Mouse (Mus musculus) layer of hippocampus, adult 18-20 months (tissue): Measurements from ENCODE around the gene Ttc21b. TPM values are rescaled to one million over a fixed set of nuclear protein-coding genes. Genes with fewer than 3 reads are reported as not detected.
"Not testable (repeated sequence)": the region's sequence is repeated elsewhere in the genome, so short reads cannot be mapped to it uniquely, and the experiment has no call there.

ENCODE experiments used
- DNase-seq, 2 experiments: peaks; one replicate each; pipeline ENCODE4 v3.0.0; 2022; ENCODE audit warnings: low spot score in 2 of 2
- long read RNA-seq: library from polyadenylated mRNA; stranded (forward); transcript quantifications from one replicate; pipeline ENCODE4 v2.0.0, GENCODE M21; 2021
- total RNA-seq, 2 experiments: library from RNA; stranded (reverse); gene quantifications; 2 replicates each; pipeline ENCODE4 v1.2.3; 2021

Ttc21b gene
- total RNA-seq, result 10 to 100 TPM; 10.9 to 12.0 TPM
- long read RNA-seq, full-length matches to known transcripts, result 1 of 3 reads
- long read RNA-seq, partial matches to known transcripts, result 2 of 3 reads
- long read RNA-seq, other reads (novel, unspliced or antisense), result 0 of 3 reads

DNA sequence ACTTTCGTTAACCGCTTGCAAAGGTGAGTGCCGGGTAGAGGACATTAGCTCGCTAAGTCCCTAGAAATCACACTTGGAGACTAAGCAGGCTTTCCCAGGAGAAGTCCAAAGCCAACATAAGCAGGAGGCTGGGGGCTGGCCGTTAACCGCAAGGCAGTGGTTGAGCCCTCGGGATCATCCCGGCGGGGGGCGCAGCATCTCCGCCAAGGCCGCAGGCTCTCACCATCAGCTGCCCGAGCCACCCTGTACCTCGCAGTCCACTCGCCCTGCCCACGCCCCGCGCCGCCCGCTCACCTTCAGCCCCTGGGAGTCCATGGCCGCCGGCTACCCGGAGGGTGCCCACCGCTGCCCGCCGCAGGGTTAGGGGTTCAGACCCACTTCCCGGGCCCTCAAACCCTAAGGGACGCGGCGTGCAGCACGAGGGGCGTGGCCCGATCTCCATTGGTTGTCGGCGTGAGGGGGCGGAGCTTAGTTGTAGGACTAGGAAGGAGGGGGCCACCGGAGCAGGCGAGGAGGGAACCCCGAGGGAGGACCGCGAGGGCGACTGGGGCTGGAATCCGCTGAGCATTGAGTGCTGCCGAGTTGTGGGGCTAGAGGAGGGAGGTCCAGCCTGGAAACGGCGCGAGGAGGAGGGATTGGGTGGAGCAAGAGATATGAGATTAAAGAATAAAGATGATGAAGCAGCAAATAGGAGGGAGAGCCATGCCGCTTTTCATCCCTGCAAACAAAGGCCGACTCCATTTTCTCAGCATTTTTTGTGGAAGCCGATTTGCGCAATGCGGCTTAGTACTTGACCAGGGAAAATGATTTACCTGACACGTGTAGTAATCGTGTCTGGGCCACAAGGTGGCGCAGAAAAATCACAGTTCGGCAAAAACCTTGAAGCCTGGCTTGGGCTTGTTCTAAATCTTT is at the start of gene Ttc21b:
Gene Ttc21b, minus strand, starts transcription at position 398 of the 912 bp plus-strand sequence.
- DNase-seq, result peak; percentile 96 to 98

DNA sequence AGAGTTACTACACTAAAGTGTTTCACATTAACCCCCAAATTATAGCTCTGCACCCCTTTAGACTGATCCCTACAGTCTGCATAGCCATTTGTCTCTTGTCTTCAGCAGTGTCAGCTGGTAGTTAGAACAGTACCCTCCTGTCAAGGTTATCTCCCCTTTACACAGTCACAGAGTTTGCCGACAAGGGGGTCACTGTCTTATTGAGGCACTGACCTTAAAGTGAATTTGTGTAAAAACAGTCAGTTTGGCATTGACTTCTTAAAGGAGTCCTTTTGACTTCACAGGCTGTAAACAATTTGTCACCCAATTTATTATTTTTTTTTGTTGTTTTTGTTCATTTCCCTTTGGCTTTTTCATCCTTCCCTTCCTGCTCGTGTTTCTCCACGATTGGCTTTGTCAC is 16.1 kb upstream of the Ttc21b start:
- no peak for DNase-seq

DNA sequence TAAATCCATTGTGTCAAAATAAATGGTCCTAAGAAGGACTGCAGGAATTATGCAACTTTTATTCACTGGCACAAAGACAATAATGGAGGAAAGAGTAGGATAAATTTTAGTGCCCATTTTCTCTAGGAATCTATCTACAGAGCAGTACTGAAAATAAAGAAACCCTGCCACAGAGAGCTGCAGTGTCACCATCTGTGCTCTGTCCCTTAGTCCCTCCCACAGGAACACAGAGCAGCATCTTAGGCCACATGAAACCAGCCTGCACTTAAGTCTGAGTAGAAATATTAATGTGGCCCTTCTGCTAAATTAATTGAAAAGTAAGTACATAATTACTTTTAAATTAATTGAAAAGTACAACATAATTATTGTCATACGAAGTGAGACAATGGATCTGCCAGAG is 12.4 kb downstream of the Ttc21b start:
- no peak for DNase-seq

- DNase-seq, result no peak
Measured at GRCm38 (mm10) chr2:66240334-66240733, 16.1 kb downstream of the Ttc21b start.

GRCm38 (mm10) chr2:66238886-66239285 is 17.5 kb downstream of the Ttc21b start:
- DNase-seq, result no peak

DNA sequence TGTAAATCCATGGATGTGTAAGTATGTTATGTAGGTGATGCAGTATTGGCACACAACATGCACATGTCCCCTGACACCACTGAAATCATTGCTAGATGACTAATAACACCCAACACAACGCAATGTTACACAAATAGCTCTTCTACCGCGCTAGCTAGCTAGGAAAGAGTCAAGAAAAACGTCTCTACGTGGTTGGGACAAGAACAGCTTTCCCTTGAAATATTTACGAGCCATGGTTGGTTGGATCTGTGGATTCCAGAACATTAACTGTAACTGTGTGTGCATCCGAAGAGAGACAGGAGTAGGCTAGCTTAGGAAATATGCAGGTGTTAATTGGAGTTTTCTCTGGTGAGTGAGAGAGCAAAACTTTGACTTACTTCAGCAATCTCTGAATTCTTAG is 35.5 kb downstream of the Ttc21b start:
- DNase-seq, result no peak

DNA sequence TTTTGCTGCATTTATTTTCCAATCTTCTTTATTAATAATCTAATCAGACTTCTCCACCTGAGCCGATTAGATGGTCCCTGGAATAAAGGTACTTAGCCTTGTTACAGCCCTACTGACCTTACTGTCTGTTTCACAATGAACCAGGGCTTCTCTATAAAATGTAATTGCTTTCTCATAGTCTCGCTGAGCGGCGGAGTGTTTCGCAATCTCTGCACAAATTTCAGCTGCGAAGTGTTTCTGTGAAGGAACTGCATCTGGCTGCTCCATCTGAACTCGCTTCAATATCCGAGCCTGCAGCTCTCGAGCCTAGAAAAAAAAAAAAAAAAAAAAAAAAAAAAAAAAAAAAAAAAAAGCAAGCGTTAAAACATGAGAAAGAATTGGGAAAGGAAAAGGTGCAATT is 46.5 kb downstream of the Ttc21b start:
- peak; percentile 21 to 51 for DNase-seq

GRCm38 (mm10) chr2:66209353-66209752 is 47.1 kb downstream of the Ttc21b start:
- no peak for DNase-seq

DNA sequence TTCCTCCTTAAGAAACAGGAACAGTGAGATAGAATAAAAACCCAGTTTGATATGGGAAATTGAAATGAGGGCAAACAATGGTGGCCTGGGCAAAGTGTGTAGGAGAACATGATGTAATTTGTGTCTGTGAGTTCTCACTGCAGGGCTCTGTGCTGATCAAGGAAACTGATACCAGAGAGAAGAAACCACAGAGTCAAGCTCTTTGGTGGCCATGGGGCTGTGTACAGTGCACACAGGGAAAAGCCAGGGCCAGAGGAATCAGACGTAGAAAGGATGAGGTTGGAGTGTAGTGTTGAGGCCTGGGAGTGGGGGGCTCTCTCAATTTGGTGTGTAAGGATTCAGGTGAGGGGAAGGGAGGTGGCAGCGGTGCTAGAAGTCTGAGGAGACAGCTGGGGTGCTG is 49.6 kb downstream of the Ttc21b start:
- DNase-seq, result no peak

GRCm38 (mm10) chr2:66204218-66204617 is 52.2 kb downstream of the Ttc21b start:
- no peak for DNase-seq

- no peak for DNase-seq
Measured at GRCm38 (mm10) chr2:66200195-66200594, 56.2 kb downstream of the Ttc21b start.

DNA sequence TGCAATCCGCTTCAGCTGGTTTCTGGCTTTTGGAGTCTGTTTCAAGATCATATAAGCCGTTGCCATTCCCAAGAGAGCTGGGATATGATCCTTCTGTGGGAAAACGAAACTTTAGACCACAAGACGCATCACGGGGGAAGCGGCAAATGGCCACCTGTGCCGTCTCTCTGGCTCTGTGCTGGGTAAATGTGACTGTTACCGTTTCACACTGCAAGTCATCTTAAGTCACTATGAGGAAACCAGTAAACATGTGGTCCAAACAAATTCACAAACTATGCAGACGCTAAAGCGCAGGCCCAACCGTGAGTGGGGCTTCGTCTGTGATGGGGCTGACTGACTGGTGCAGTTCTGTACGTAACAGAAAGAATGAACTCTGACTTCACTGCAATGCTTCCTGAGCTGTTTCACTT is 64.7 kb downstream of the Ttc21b start:
- no peak for DNase-seq

DNA sequence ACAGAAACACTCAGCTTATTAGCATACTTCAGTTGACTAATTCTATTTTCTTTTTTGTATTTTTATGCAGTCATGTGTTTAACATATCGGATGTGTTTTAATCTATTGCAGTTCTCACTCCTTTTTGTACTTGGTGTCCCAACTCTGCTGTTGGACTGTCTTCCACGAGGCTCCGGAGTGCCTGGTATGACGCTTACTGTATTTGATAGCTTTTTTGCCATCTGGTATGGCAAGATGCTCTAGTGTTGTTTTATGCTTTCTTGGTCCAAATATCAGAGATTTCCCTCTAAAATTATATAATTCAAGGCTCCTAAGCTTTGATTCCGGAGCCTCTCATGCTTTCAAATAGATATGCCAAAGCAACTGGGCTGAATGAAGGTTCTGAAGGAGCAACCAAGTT is 66.3 kb downstream of the Ttc21b start:
- DNase-seq, result peak; percentile 50 to 80

- DNase-seq, result not testable (repeated sequence)
Measured at GRCm38 (mm10) chr2:66189197-66189596, 67.2 kb downstream of the Ttc21b start.

DNA sequence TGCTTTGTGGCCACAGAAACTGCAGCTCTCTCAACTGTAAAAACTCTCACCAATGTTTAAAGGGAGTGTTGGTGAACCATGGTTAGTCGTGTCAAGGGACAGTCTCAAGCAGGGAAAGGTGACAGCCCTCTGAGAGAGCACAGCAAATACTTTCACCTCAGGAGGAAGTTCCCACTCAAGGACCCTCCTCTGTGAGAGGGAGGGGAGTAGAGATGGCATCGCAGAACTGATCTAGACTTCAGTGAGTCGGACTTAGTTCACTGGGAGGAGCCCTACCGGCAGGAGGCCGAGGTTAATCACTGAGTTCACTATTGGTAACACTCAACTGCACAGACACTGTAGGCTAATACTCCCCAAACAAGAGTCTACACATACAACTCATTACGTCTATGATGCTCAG is 68.9 kb downstream of the Ttc21b start:
- no peak for DNase-seq

- peak in 1 of 2 experiments; percentile 47 for DNase-seq
Measured at GRCm38 (mm10) chr2:66184431-66185164, 71.8 kb downstream of the Ttc21b start.

- DNase-seq, result no peak
Measured at GRCm38 (mm10) chr2:66180293-66180692, 76.1 kb downstream of the Ttc21b start.

GRCm38 (mm10) chr2:66179782-66180181 is 76.6 kb downstream of the Ttc21b start:
- DNase-seq, result peak in 1 of 2 experiments; percentile 62

DNA sequence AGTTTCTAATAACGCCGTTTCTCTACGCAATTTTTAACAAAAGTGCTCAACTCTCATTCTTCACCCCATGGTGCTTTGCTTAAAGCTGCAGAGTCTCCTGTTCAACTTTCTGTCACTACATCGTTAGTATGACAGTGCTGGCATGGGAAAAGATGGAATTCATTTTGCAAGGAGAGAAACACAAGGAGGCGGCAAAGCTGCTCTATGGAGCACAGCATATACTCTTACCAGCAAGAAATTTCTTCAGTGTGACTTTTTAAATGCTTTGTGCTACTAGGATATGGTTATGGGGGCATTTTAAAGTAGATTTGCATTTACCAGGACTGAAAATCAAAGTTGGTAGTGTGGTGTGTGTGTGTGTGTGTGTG is 77.6 kb downstream of the Ttc21b start:
- no peak for DNase-seq

DNA sequence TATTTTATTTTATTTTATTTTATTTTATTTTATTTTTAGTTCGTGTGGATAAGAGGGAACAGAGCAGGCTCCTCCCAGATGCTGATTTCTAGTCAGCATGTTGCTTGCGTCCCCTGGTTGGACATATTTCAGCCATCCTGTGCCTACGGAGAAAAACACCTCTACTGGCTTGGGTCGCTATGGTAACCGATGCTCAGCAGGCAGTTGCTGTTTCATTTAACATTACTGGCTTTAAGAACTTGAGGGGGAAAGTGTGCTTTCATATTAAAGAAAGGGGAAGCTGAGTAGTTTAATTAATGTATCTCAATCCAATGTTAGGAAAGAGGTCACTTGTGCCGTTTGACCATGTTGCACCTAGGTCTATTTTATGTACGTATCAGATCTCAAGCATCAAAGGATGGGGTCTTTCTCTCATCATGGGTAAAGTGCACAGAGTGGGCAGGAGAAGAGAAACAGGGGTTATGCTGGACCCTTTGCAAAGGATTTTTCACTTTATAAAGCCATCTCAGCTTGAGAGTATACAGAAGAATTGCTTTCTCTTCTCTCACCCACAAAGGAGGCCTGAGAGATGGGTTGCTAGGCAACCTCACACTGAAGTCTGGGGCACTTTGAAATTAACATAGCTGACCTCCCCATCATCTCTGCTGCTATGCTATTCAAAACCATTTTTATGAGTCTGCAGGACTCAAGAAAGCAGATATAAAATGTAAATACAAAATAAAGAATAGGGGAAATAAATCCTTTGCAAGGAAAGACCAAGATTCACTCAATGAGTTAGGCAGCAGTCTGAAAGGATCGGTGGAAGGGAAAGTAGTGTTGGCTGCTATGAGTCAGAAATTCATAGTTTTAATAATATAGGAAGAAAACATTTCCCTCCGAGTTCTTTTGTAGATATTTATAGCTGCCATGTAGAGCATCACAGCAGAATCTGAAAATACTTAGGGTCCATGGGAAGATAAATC is 78.2 kb downstream of the Ttc21b start:
- peak in 1 of 2 experiments; percentile 60 for DNase-seq

DNA sequence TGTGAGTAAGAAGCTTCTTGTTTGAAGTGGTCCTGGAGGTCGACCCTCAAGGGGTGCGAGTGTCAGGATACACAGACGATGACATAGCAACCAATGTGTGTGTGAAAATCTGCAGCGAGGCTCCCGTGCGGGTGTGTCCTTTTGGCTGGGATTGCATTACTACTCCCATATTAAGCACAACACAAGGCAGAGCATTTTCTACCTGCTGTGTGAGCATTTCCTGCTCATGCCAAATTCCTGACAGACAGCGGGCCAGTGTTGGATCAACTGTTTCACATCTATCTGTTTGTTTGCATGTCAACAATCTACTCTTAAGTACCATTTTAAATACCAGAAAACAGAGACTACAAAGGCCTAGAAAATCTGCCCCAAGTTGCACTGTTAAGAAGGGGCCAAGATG is 79.4 kb downstream of the Ttc21b start:
- no peak for DNase-seq
